Mouse (Mus musculus) liver, embryonic 11.5 days (tissue): ENCODE measurements around the gene Gm27021. TPM values are rescaled to one million over a fixed set of nuclear protein-coding genes. Genes with fewer than 3 reads are reported as not detected.

Experiments used
- ATAC-seq: fragments of 200-750 bp; cut with Nextera tagmentation; replicated peaks from 2 replicates; pipeline ENCODE4 v1.8.0; 2017; ENCODE audit warnings: moderate number of reproducible peaks, mild to moderate bottlenecking, moderate TSS enrichment, moderate library complexity; ENCODE audit not compliant: low FRiP score
- DNase-seq: peaks from one replicate; pipeline ENCODE4 v3.0.0-alpha.2; 2017; ENCODE audit warnings: low spot score
- H3K27ac ChIP-seq: fragments of 300-500 bp; sonication (generic); 2 replicates; pipeline ENCODE4 v1.5.1; 2014; ENCODE audit warnings: mild to moderate bottlenecking, low read depth, low read length, control low read depth
- H3K27me3 ChIP-seq: fragments of 300-500 bp; sonication (generic); replicated peaks from 2 replicates; pipeline ENCODE4 v1.6.1; 2014; ENCODE audit warnings: low read length, mixed read lengths; ENCODE audit not compliant: control insufficient read depth, insufficient read depth
- H3K36me3 ChIP-seq: fragments of 300-500 bp; sonication (generic); 2 replicates; pipeline ENCODE4 v1.6.1; 2014; ENCODE audit warnings: mild to moderate bottlenecking, low read length, moderate library complexity, mixed read lengths; ENCODE audit not compliant: control insufficient read depth, insufficient read depth
- H3K4me1 ChIP-seq: fragments of 300-500 bp; sonication (generic); replicated peaks from 2 replicates; pipeline ENCODE4 v1.6.1; 2014; ENCODE audit warnings: low read length, mixed read lengths; ENCODE audit not compliant: control insufficient read depth, insufficient read depth
- H3K4me2 ChIP-seq: fragments of 300-500 bp; sonication (generic); 2 replicates; pipeline ENCODE4 v1.6.1; 2014; ENCODE audit warnings: mild to moderate bottlenecking, control low read depth, moderate library complexity
- H3K4me3 ChIP-seq: fragments of 300-500 bp; sonication (generic); 2 replicates; pipeline ENCODE4 v1.5.1; 2014; ENCODE audit warnings: low read depth, low read length, control low read depth
- H3K9ac ChIP-seq: fragments of 300-500 bp; sonication (generic); 2 replicates; pipeline ENCODE4 v1.6.1; 2014; ENCODE audit warnings: low read depth, low read length, control low read depth
- H3K9me3 ChIP-seq: fragments of 300-500 bp; sonication (generic); 2 replicates; pipeline ENCODE4 v1.6.1; 2016; ENCODE audit warnings: low read length, inconsistent platforms, mixed read lengths; ENCODE audit not compliant: control insufficient read depth
- WGBS: fragments of 180-500 bp; shearing (Covaris S2); extraction: QIAGEN DNeasy Blood & Tissue Kit; methylation state at CpG from one replicate; pipeline ENCODE4 v1.1.7; 2014; 5-methylcytosine and 5-hydroxymethylcytosine counted together
- polyA plus RNA-seq: library from polyadenylated mRNA; unstranded; fragments of >200 nt; fragmentation: Nextera tagmentation; extraction: Ambion mirVana; gene quantifications from 2 replicates; pipeline ENCODE4 v1.2.1, GENCODE M21; 2014

Gene Gm27021
- polyA plus RNA-seq, 1 experiment from 2014 or later: 0.69 TPM

- no peak for DNase-seq
- H3K9me3 ChIP-seq: no peaks in the 10 kb centered on the region
- no peak overlapping the region for H3K4me3 ChIP-seq
- no peaks in the 10 kb centered on the region for H3K36me3 ChIP-seq
- peaks cover 14% of the 10 kb centered on the region for H3K27me3 ChIP-seq
- H3K27ac ChIP-seq: no peak overlapping the region
- H3K9ac ChIP-seq: no peak overlapping the region
- H3K4me1 ChIP-seq: peaks cover 17% of the 10 kb centered on the region
- H3K4me2 ChIP-seq: no peak overlapping the region
- WGBS: 65% methylated on average over 11 of the region's 11 CpGs
- ATAC-seq: 0 out of 2 replicates have a peak, but pooled peaks have one; percentile 39
These were observed 41.4 kb downstream of the Gm27021 start for GRCm38 (mm10) chr8:120626461-120626860.

- 43% methylated on average over 2 of the region's 2 CpGs for WGBS
- H3K27me3 ChIP-seq: no peaks in the 10 kb centered on the region
- no peak overlapping the region; the same call in 1 of the 2 replicates for H3K4me2 ChIP-seq
- H3K4me1 ChIP-seq: peaks cover 30% of the 10 kb centered on the region
- no peaks in the 10 kb centered on the region for H3K9me3 ChIP-seq
- H3K4me3 ChIP-seq: no peak overlapping the region
- H3K36me3 ChIP-seq: no peaks in the 10 kb centered on the region
- peak; percentile 80 for ATAC-seq
- DNase-seq: no peak
- no peak overlapping the region for H3K9ac ChIP-seq
- 0 out of 2 replicates have a peak overlapping the region, but pooled peaks have one; percentile 43 for H3K27ac ChIP-seq
These were observed 44.3 kb downstream of the Gm27021 start for GRCm38 (mm10) chr8:120623608-120624007.

GRCm38 (mm10) chr8:120622161-120622560 lies 45.7 kb downstream of the Gm27021 start:
- Histone ChIP-seq H3K9ac (no peak overlapping the region), H3K27ac (peak overlapping the region; percentile 65), H3K36me3 (no peaks in the 10 kb centered on the region), H3K4me1 (peaks cover 32% of the 10 kb centered on the region), H3K4me2 (no peak overlapping the region), H3K9me3 (no peaks in the 10 kb centered on the region), H3K27me3 (no peaks in the 10 kb centered on the region), H3K4me3 (no peak overlapping the region)
- ATAC-seq (no peak), DNase-seq (no peak)
- 66% methylated on average over 14 of the region's 14 CpGs for WGBS

- WGBS: 44% methylated on average over 7 of the region's 7 CpGs
- no peaks in the 10 kb centered on the region for H3K36me3 ChIP-seq
- no peaks in the 10 kb centered on the region for H3K9me3 ChIP-seq
- peaks cover 32% of the 10 kb centered on the region for H3K4me1 ChIP-seq
- H3K4me2 ChIP-seq: no peak overlapping the region
- ATAC-seq (no peak), DNase-seq (no peak)
- no peak overlapping the region for H3K9ac ChIP-seq
- no peak overlapping the region for H3K4me3 ChIP-seq
- no peak overlapping the region for H3K27ac ChIP-seq
- no peaks in the 10 kb centered on the region for H3K27me3 ChIP-seq
These were observed 47.4 kb downstream of the Gm27021 start for GRCm38 (mm10) chr8:120620441-120620840.

GRCm38 (mm10) chr8:120619235-120620180 lies 48.4 kb downstream of the Gm27021 start:
- ATAC-seq: no peak
- DNase-seq: no peak
- H3K4me1 ChIP-seq: peaks cover 32% of the 10 kb centered on the region
- no peaks in the 10 kb centered on the region for H3K27me3 ChIP-seq
- H3K4me3 ChIP-seq: no peak overlapping the region
- H3K27ac ChIP-seq: no peak overlapping the region
- WGBS: 66% methylated on average over 11 of the region's 11 CpGs
- H3K36me3 ChIP-seq: no peaks in the 10 kb centered on the region
- 0 out of 2 replicates have a peak overlapping the region, but pooled peaks have one; percentile 3 for H3K4me2 ChIP-seq
- H3K9me3 ChIP-seq: no peaks in the 10 kb centered on the region
- no peak overlapping the region for H3K9ac ChIP-seq

GRCm38 (mm10) chr8:120618110-120618509 lies 49.8 kb downstream of the Gm27021 start:
- Histone ChIP-seq H3K36me3 (no peaks in the 10 kb centered on the region), H3K27me3 (no peaks in the 10 kb centered on the region), H3K4me2 (no peak overlapping the region), H3K9ac (no peak overlapping the region), H3K27ac (no peak overlapping the region), H3K4me3 (no peak overlapping the region), H3K4me1 (peaks cover 22% of the 10 kb centered on the region), H3K9me3 (no peaks in the 10 kb centered on the region)
- ATAC-seq: peak; percentile 56
- WGBS: 3% methylated on average over 6 of the region's 6 CpGs
- peak; percentile 75 for DNase-seq

- no peak overlapping the region for H3K4me3 ChIP-seq
- ATAC-seq (no peak), DNase-seq (no peak)
- H3K9ac ChIP-seq: no peak overlapping the region
- no peak overlapping the region for H3K4me2 ChIP-seq
- no peaks in the 10 kb centered on the region for H3K36me3 ChIP-seq
- 46% methylated on average over 7 of the region's 8 CpGs for WGBS
- no peaks in the 10 kb centered on the region for H3K27me3 ChIP-seq
- H3K4me1 ChIP-seq: peaks cover 19% of the 10 kb centered on the region
- no peak overlapping the region for H3K27ac ChIP-seq
- no peaks in the 10 kb centered on the region for H3K9me3 ChIP-seq
These were observed 50.9 kb downstream of the Gm27021 start for GRCm38 (mm10) chr8:120616663-120617626.

- no peak overlapping the region for H3K27ac ChIP-seq
- H3K27me3 ChIP-seq: no peaks in the 10 kb centered on the region
- H3K36me3 ChIP-seq: no peaks in the 10 kb centered on the region
- no peak overlapping the region for H3K9ac ChIP-seq
- ATAC-seq (no peak), DNase-seq (no peak)
- WGBS: 80% methylated on average over 3 of the region's 3 CpGs
- H3K4me3 ChIP-seq: no peak overlapping the region
- H3K4me2 ChIP-seq: no peak overlapping the region
- H3K4me1 ChIP-seq: peaks cover 2% of the 10 kb centered on the region; the same call in 1 of the 2 replicates
- no peaks in the 10 kb centered on the region; the same call in 1 of the 2 replicates for H3K9me3 ChIP-seq
These were observed 53.4 kb downstream of the Gm27021 start for GRCm38 (mm10) chr8:120614491-120614890.
